Mouse (Mus musculus): ENCODE measurements at regions not wholly inside any gene's neighbourhood (a gene's known extent, or its start where the extent isn't known, plus 50 kb on each side); places are given as distances from the start of the nearest gene placed in this dataset.

- Histone ChIP-seq H3K9me3 (ENCODE audit: control insufficient read depth) (no peaks in the 10 kb centered on the region), H3K9ac (ENCODE audit: low read depth, low read length) (no peak overlapping the region), H3K27me3 (replicated peaks; ENCODE audit: control insufficient read depth, insufficient read depth, low read length) (no peaks in the 10 kb centered on the region), H3K36me3 (ENCODE audit: control insufficient read depth, insufficient read depth) (no peaks in the 10 kb centered on the region), H3K27ac (ENCODE audit: low read depth, low read length) (no peak overlapping the region), H3K4me1 (replicated peaks; ENCODE audit: control insufficient read depth, insufficient read depth, low read length) (no peaks in the 10 kb centered on the region), H3K4me2 (replicated peaks; ENCODE audit: low read depth) (no peak overlapping the region), H3K4me3 (ENCODE audit: low read depth, low read length) (no peak overlapping the region)
- no peak for TF ChIP-seq CTCF (IDR thresholded peaks at IDR 0.05; ENCODE audit: low read depth)
- WGBS = 69% methylated on average over 1 of the region's 1 CpGs
- no peak for ATAC-seq
Measured at GRCm38 (mm10) chr4:5379215-5379614, 586.1 kb upstream of the Impad1 start.

DNA sequence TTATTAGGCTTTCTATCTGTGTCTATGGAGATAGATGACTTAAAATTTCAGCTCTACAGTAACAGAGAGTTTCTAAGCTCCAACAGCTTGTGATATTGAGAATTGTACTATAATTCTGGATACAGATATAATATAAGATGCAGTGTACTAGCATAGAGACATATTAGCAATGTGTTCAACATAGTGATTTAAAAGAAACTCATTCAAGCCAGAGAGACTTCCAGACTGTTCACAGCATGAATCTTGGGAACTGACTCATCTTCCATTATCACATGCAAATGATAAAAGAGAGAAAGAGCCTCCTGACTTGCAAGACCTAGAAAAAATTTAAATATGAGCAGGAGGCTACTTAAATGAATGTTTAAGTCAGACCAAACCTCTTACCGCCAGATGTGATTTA lies 565.1 kb upstream of the Impad1 start:
- no peaks in the 10 kb centered on the region for H3K9me3 ChIP-seq (ENCODE audit: control insufficient read depth)
- WGBS = 97% methylated on average over 1 of the region's 1 CpGs
- no peak for TF ChIP-seq CTCF (IDR thresholded peaks at IDR 0.05; ENCODE audit: low read depth)
- no peaks in the 10 kb centered on the region for H3K4me1 ChIP-seq (replicated peaks; ENCODE audit: control insufficient read depth, insufficient read depth, low read length)
- no peaks in the 10 kb centered on the region for H3K27me3 ChIP-seq (replicated peaks; ENCODE audit: control insufficient read depth, insufficient read depth, low read length)
- no peak for ATAC-seq
- no peaks in the 10 kb centered on the region for H3K36me3 ChIP-seq (ENCODE audit: control insufficient read depth, insufficient read depth)
- no peak overlapping the region for H3K27ac ChIP-seq (ENCODE audit: low read depth, low read length)
- no peak overlapping the region for H3K4me2 ChIP-seq (replicated peaks; ENCODE audit: low read depth)
- H3K9ac ChIP-seq (ENCODE audit: low read depth, low read length) = no peak overlapping the region
- H3K4me3 ChIP-seq (ENCODE audit: low read depth, low read length) = no peak overlapping the region

GRCm38 (mm10) chr4:5346226-5346625 lies 553.1 kb upstream of the Impad1 start:
- no peak for ATAC-seq
- TF ChIP-seq CTCF (IDR thresholded peaks at IDR 0.05; ENCODE audit: low read depth) = no peak
- WGBS = 84% methylated on average over 3 of the region's 3 CpGs

GRCm38 (mm10) chr4:5344739-5345138 lies 551.6 kb upstream of the Impad1 start:
- Histone ChIP-seq H3K4me2 (replicated peaks; ENCODE audit: low read depth) (no peak overlapping the region), H3K4me3 (ENCODE audit: low read depth, low read length) (no peak overlapping the region), H3K9me3 (ENCODE audit: control insufficient read depth) (no peaks in the 10 kb centered on the region), H3K36me3 (ENCODE audit: control insufficient read depth, insufficient read depth) (no peaks in the 10 kb centered on the region), H3K27ac (ENCODE audit: low read depth, low read length) (no peak overlapping the region), H3K9ac (ENCODE audit: low read depth, low read length) (no peak overlapping the region), H3K4me1 (replicated peaks; ENCODE audit: control insufficient read depth, insufficient read depth, low read length) (no peaks in the 10 kb centered on the region), H3K27me3 (replicated peaks; ENCODE audit: control insufficient read depth, insufficient read depth, low read length) (no peaks in the 10 kb centered on the region)
- WGBS = 92% methylated on average over 4 of the region's 4 CpGs
- no peak for ATAC-seq
- TF ChIP-seq CTCF (IDR thresholded peaks at IDR 0.05; ENCODE audit: low read depth) = no peak

More at GRCm38 (mm10) chr4:5346226-5346625, 553.1 kb upstream of the Impad1 start:
- no peaks in the 10 kb centered on the region for H3K36me3 ChIP-seq (ENCODE audit: control insufficient read depth, insufficient read depth)
- no peak overlapping the region for H3K4me2 ChIP-seq (replicated peaks; ENCODE audit: low read depth)
- no peak overlapping the region for H3K27ac ChIP-seq (ENCODE audit: low read depth, low read length)
- no peaks in the 10 kb centered on the region for H3K9me3 ChIP-seq (ENCODE audit: control insufficient read depth)
- no peaks in the 10 kb centered on the region for H3K4me1 ChIP-seq (replicated peaks; ENCODE audit: control insufficient read depth, insufficient read depth, low read length)
- H3K27me3 ChIP-seq (replicated peaks; ENCODE audit: control insufficient read depth, insufficient read depth, low read length) = no peaks in the 10 kb centered on the region
- H3K9ac ChIP-seq (ENCODE audit: low read depth, low read length) = no peak overlapping the region
- H3K4me3 ChIP-seq (ENCODE audit: low read depth, low read length) = no peak overlapping the region

DNA sequence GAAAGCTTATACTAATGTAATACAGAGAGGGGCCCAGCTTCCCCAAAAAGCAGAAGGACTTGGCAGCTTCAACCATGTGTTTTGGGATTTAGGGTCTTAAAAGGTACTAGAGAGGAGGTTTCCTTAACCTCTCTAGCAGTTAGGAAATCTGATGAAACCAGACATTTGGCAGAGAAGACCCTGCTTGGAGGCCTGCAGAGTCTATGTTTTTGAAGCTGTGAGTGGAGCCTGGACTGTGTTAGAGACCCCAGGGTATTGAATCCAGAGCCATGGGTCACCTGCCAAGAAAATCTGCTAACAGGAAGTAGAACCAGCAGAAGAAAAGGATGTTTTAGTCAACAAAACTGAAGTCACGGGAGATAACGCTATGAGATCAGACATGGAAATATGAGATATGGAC lies 551.2 kb upstream of the Impad1 start:
- no peak overlapping the region for H3K4me2 ChIP-seq (replicated peaks; ENCODE audit: low read depth)
- no peaks in the 10 kb centered on the region for H3K27me3 ChIP-seq (replicated peaks; ENCODE audit: control insufficient read depth, insufficient read depth, low read length)
- no peak overlapping the region for H3K4me3 ChIP-seq (ENCODE audit: low read depth, low read length)
- WGBS = 70% methylated on average over 2 of the region's 2 CpGs
- no peak for ATAC-seq
- no peaks in the 10 kb centered on the region for H3K36me3 ChIP-seq (ENCODE audit: control insufficient read depth, insufficient read depth)
- no peak overlapping the region for H3K9ac ChIP-seq (ENCODE audit: low read depth, low read length)
- no peaks in the 10 kb centered on the region for H3K9me3 ChIP-seq (ENCODE audit: control insufficient read depth)
- H3K4me1 ChIP-seq (replicated peaks; ENCODE audit: control insufficient read depth, insufficient read depth, low read length) = no peaks in the 10 kb centered on the region
- TF ChIP-seq CTCF (IDR thresholded peaks at IDR 0.05; ENCODE audit: low read depth) = no peak
- no peak overlapping the region for H3K27ac ChIP-seq (ENCODE audit: low read depth, low read length)

- no peak overlapping the region for H3K4me2 ChIP-seq (replicated peaks; ENCODE audit: low read depth)
- H3K27ac ChIP-seq (ENCODE audit: low read depth, low read length) = no peak overlapping the region
- H3K27me3 ChIP-seq (replicated peaks; ENCODE audit: control insufficient read depth, insufficient read depth, low read length) = no peaks in the 10 kb centered on the region
- no peak overlapping the region for H3K4me3 ChIP-seq (ENCODE audit: low read depth, low read length)
- no peak overlapping the region for H3K9ac ChIP-seq (ENCODE audit: low read depth, low read length)
- H3K9me3 ChIP-seq (ENCODE audit: control insufficient read depth) = no peaks in the 10 kb centered on the region
- ATAC-seq = no peak
- H3K4me1 ChIP-seq (replicated peaks; ENCODE audit: control insufficient read depth, insufficient read depth, low read length) = no peaks in the 10 kb centered on the region
- TF ChIP-seq CTCF (IDR thresholded peaks at IDR 0.05; ENCODE audit: low read depth) = no peak
- no peaks in the 10 kb centered on the region for H3K36me3 ChIP-seq (ENCODE audit: control insufficient read depth, insufficient read depth)
- 59% methylated on average over 4 of the region's 4 CpGs for whole genome bisulfite sequencing
Measured at GRCm38 (mm10) chr4:5337158-5337896, 544.2 kb upstream of the Impad1 start.

All from intestine, postnatal 0 days (tissue).